Mouse (Mus musculus): Measurements from ENCODE around the gene Mthfd2. TPM values are rescaled to one million over a fixed set of nuclear protein-coding genes. Genes with fewer than 3 reads are reported as not detected.
A peak's percentile ranks its signal among the peaks of the same experiment; 100 is the strongest.

Gene Mthfd2
- polyA plus RNA-seq, 1 experiment = 2.3 TPM

- no peak for TF ChIP-seq POLR2A (IDR thresholded peaks at IDR 0.05; ENCODE audit: low read depth, low read length)
- no peak for TF ChIP-seq CTCF (conservative IDR thresholded peaks at IDR 0.05; ENCODE audit: insufficient read depth, insufficient read length, low read depth, low read length)
Observed at GRCm38 (mm10) chr6:83267616-83268015, 58.1 kb downstream of the Mthfd2 start.

GRCm38 (mm10) chr6:83265653-83266052 is 60.1 kb downstream of the Mthfd2 start:
- Histone ChIP-seq H3K4me1 (ENCODE audit: control insufficient read depth, insufficient read depth, low read length) (no peaks in the 10 kb centered on the region), H3K27ac (ENCODE audit: insufficient read depth, low read depth, low read length) (no peak overlapping the region), H3K36me3 (ENCODE audit: control insufficient read depth, insufficient read depth, low read length) (no peaks in the 10 kb centered on the region), H3K27me3 (replicated peaks; ENCODE audit: control insufficient read depth, insufficient read depth, low read length) (no peaks in the 10 kb centered on the region), H3K4me3 (ENCODE audit: insufficient read depth, low read depth, low read length) (no peak overlapping the region)
- 95% methylated on average over 4 of the region's 4 CpGs for WGBS
- no peak for TF ChIP-seq CTCF (conservative IDR thresholded peaks at IDR 0.05; ENCODE audit: insufficient read depth, insufficient read length, low read depth, low read length)
- no peak for TF ChIP-seq POLR2A (IDR thresholded peaks at IDR 0.05; ENCODE audit: low read depth, low read length)
- no peak for DNase-seq

More at GRCm38 (mm10) chr6:83267616-83268015, 58.1 kb downstream of the Mthfd2 start:
- no peak overlapping the region for H3K27ac ChIP-seq (ENCODE audit: insufficient read depth, low read depth, low read length)
- WGBS = 61% methylated on average over 4 of the region's 4 CpGs
- H3K27me3 ChIP-seq (replicated peaks; ENCODE audit: control insufficient read depth, insufficient read depth, low read length) = no peaks in the 10 kb centered on the region
- no peaks in the 10 kb centered on the region for H3K4me1 ChIP-seq (ENCODE audit: control insufficient read depth, insufficient read depth, low read length)
- DNase-seq = no peak
- H3K36me3 ChIP-seq (ENCODE audit: control insufficient read depth, insufficient read depth, low read length) = no peaks in the 10 kb centered on the region
- H3K4me3 ChIP-seq (ENCODE audit: insufficient read depth, low read depth, low read length) = no peak overlapping the region

- no peak for TF ChIP-seq POLR2A (IDR thresholded peaks at IDR 0.05; ENCODE audit: low read depth, low read length)
- peak; percentile 19; the same call in 1 of the 2 replicates for TF ChIP-seq CTCF (conservative IDR thresholded peaks at IDR 0.05; ENCODE audit: insufficient read depth, insufficient read length, low read depth, low read length)
- no peak overlapping the region for H3K4me3 ChIP-seq (ENCODE audit: insufficient read depth, low read depth, low read length)
- H3K4me1 ChIP-seq (ENCODE audit: control insufficient read depth, insufficient read depth, low read length) = no peaks in the 10 kb centered on the region
- H3K27ac ChIP-seq (ENCODE audit: insufficient read depth, low read depth, low read length) = no peak overlapping the region
- H3K27me3 ChIP-seq (replicated peaks; ENCODE audit: control insufficient read depth, insufficient read depth, low read length) = no peaks in the 10 kb centered on the region
- no peaks in the 10 kb centered on the region for H3K36me3 ChIP-seq (ENCODE audit: control insufficient read depth, insufficient read depth, low read length)
- DNase-seq = no peak
Observed at GRCm38 (mm10) chr6:83265253-83265652, 60.5 kb downstream of the Mthfd2 start.

- DNase-seq = no peak
- H3K4me3 ChIP-seq (ENCODE audit: insufficient read depth, low read depth, low read length) = no peak overlapping the region
- WGBS = 97% methylated on average over 1 of the region's 1 CpGs
- H3K36me3 ChIP-seq (ENCODE audit: control insufficient read depth, insufficient read depth, low read length) = no peaks in the 10 kb centered on the region
- H3K4me1 ChIP-seq (ENCODE audit: control insufficient read depth, insufficient read depth, low read length) = no peaks in the 10 kb centered on the region
- no peaks in the 10 kb centered on the region for H3K27me3 ChIP-seq (replicated peaks; ENCODE audit: control insufficient read depth, insufficient read depth, low read length)
- H3K27ac ChIP-seq (ENCODE audit: insufficient read depth, low read depth, low read length) = no peak overlapping the region
- TF ChIP-seq CTCF (conservative IDR thresholded peaks at IDR 0.05; ENCODE audit: insufficient read depth, insufficient read length, low read depth, low read length) = peak; percentile 23; the same call in 1 of the 2 replicates
- no peak for TF ChIP-seq POLR2A (IDR thresholded peaks at IDR 0.05; ENCODE audit: low read depth, low read length)
Observed at GRCm38 (mm10) chr6:83264516-83264915, 61.2 kb downstream of the Mthfd2 start.

Other genes with a start within 250 kb of the Mthfd2 start
- gene Pcgf1, start 248.0 kb downstream of the Mthfd2 start, polyA plus RNA-seq (2012; rRNA removed) = 18.6 and 20.5 TPM in 2 replicates
- gene Lbx2, start 239.5 kb downstream of the Mthfd2 start, polyA plus RNA-seq (2012; rRNA removed) = 1.4 and 2.5 TPM in 2 replicates
- gene Ccdc142, start 224.3 kb downstream of the Mthfd2 start, polyA plus RNA-seq (2012; rRNA removed) = 3.0 and 5.9 TPM in 2 replicates
- 4.3 and 4.4 TPM in 2 replicates for gene Gm42688, start 224.3 kb downstream of the Mthfd2 start, polyA plus RNA-seq (2012; rRNA removed)
- gene Mrpl53, start 216.9 kb downstream of the Mthfd2 start, polyA plus RNA-seq (2012; rRNA removed) = 91.1 and 91.7 TPM in 2 replicates
- 35.5 and 42.3 TPM in 2 replicates for gene Mogs, start 210.4 kb downstream of the Mthfd2 start, polyA plus RNA-seq (2012; rRNA removed)
- 203 and 259 TPM in 2 replicates for gene Wbp1, start 204.3 kb downstream of the Mthfd2 start, polyA plus RNA-seq (2012; rRNA removed)
- gene Ino80b, start 200.5 kb downstream of the Mthfd2 start, polyA plus RNA-seq (2012; rRNA removed) = 19.0 and 29.8 TPM in 2 replicates
- gene Rtkn, start 190.4 kb downstream of the Mthfd2 start, polyA plus RNA-seq (2012; rRNA removed) = 73.6 and 96.1 TPM in 2 replicates
- gene Wdr54, start 169.5 kb downstream of the Mthfd2 start, polyA plus RNA-seq (2012; rRNA removed) = 4.4 and 4.7 TPM in 2 replicates
- 1.4 and 1.6 TPM in 2 replicates for gene 1700003E16Rik, start 169.5 kb downstream of the Mthfd2 start, polyA plus RNA-seq (2012; rRNA removed)
- gene Dctn1, start 160.0 kb downstream of the Mthfd2 start, polyA plus RNA-seq (2012; rRNA removed) = 93.1 and 117 TPM in 2 replicates
- 3.3 TPM in 2 replicates for gene Slc4a5, start 106.1 kb downstream of the Mthfd2 start, polyA plus RNA-seq (2012; rRNA removed)
- gene Mob1a, start 108 bp upstream of the Mthfd2 start, polyA plus RNA-seq (2012; rRNA removed) = 17.9 and 23.5 TPM in 2 replicates
- 85.2 and 125 TPM in 2 replicates for gene Bola3, start 23.2 kb upstream of the Mthfd2 start, polyA plus RNA-seq (2012; rRNA removed)
- gene Tet3, start 133.2 kb upstream of the Mthfd2 start, polyA plus RNA-seq (2012; rRNA removed) = 7.1 and 8.0 TPM in 2 replicates
- 50.0 and 50.5 TPM in 2 replicates for gene Dguok, start 181.1 kb upstream of the Mthfd2 start, polyA plus RNA-seq (2012; rRNA removed)
- 2.0 and 10.5 TPM in 2 replicates for gene Actg2, start 210.4 kb upstream of the Mthfd2 start, polyA plus RNA-seq (2012; rRNA removed)
- 13.9 and 15.7 TPM in 2 replicates for gene Stambp, start 246.8 kb upstream of the Mthfd2 start, polyA plus RNA-seq (2012; rRNA removed)